Mouse (Mus musculus) limb, embryonic 10.5 days (tissue): ENCODE results near the gene Itga9. TPM values are rescaled to one million over a fixed set of nuclear protein-coding genes. Genes with fewer than 3 reads are reported as not detected.

Source experiments
- DNase-seq: peaks from one replicate; pipeline ENCODE4 v3.0.0-alpha.2; 2017; ENCODE audit warnings: low spot score
- H3K27ac ChIP-seq: fragments of 300-500 bp; sonication (generic); 2 replicates; pipeline ENCODE4 v1.5.1; 2016; ENCODE audit warnings: mild to moderate bottlenecking
- H3K27me3 ChIP-seq: fragments of 300-500 bp; sonication (generic); 2 replicates; pipeline ENCODE4 v1.6.1; 2016; ENCODE audit warnings: low read depth, mild to moderate bottlenecking; ENCODE audit not compliant: poor library complexity, severe bottlenecking
- H3K36me3 ChIP-seq: fragments of 300-500 bp; sonication (generic); 2 replicates; pipeline ENCODE4 v1.6.1; 2016; ENCODE audit warnings: mild to moderate bottlenecking, moderate library complexity
- H3K4me1 ChIP-seq: fragments of 300-500 bp; sonication (generic); 2 replicates; pipeline ENCODE4 v1.6.1; 2016
- H3K4me3 ChIP-seq: fragments of 300-500 bp; sonication (generic); 2 replicates; pipeline ENCODE4 v1.5.1; 2016; ENCODE audit warnings: mild to moderate bottlenecking, moderate library complexity
- H3K9me3 ChIP-seq: fragments of 300-500 bp; sonication (generic); replicated peaks from 2 replicates; pipeline ENCODE4 v1.6.1; 2016; ENCODE audit warnings: mild to moderate bottlenecking
- WGBS: fragments of 180-500 bp; shearing (Covaris S2); methylation state at CpG from one replicate; pipeline ENCODE4 v1.1.7; 2016; 5-methylcytosine and 5-hydroxymethylcytosine counted together
- polyA plus RNA-seq: library from polyadenylated mRNA; unstranded; fragments of >200 nt; fragmentation: Nextera tagmentation; extraction: Ambion mirVana; gene quantifications from 2 replicates; pipeline ENCODE4 v1.2.1, GENCODE M21; 2016

The Itga9 gene
- polyA plus RNA-seq, 1 experiment from 2014 or later: 8.8 TPM

- H3K27ac ChIP-seq: no peak overlapping the region; the same call in 1 of the 2 replicates
- WGBS: 47% methylated on average over 2 of the region's 2 CpGs
Measured at GRCm38 (mm10) chr9:118890645-118891044, 284.2 kb downstream of the Itga9 start.

GRCm38 (mm10) chr9:118891068-118891467 is 284.6 kb downstream of the Itga9 start:
- DNase-seq: no peak
- no peaks in the 10 kb centered on the region for H3K9me3 ChIP-seq
- 90% methylated on average over 6 of the region's 6 CpGs for WGBS
- no peaks in the 10 kb centered on the region for H3K27me3 ChIP-seq
- H3K4me1 ChIP-seq: peaks cover 33% of the 10 kb centered on the region
- peaks cover 25% of the 10 kb centered on the region for H3K36me3 ChIP-seq
- H3K27ac ChIP-seq: peak overlapping the region; percentile 75
- no peak overlapping the region for H3K4me3 ChIP-seq

More at GRCm38 (mm10) chr9:118890645-118891044, 284.2 kb downstream of the Itga9 start:
- Histone ChIP-seq H3K27me3 (no peaks in the 10 kb centered on the region), H3K4me1 (peaks cover 33% of the 10 kb centered on the region), H3K4me3 (no peak overlapping the region), H3K36me3 (peaks cover 25% of the 10 kb centered on the region), H3K9me3 (no peaks in the 10 kb centered on the region)
- DNase-seq: no peak

- H3K4me1 ChIP-seq: peaks cover 33% of the 10 kb centered on the region
- peak overlapping the region; percentile 75 for H3K27ac ChIP-seq
- H3K4me3 ChIP-seq: no peak overlapping the region
- no peaks in the 10 kb centered on the region for H3K9me3 ChIP-seq
- 61% methylated on average over 9 of the region's 9 CpGs for WGBS
- DNase-seq: no peak
- no peaks in the 10 kb centered on the region for H3K27me3 ChIP-seq
- H3K36me3 ChIP-seq: peaks cover 22% of the 10 kb centered on the region
Measured at GRCm38 (mm10) chr9:118891593-118891992, 285.1 kb downstream of the Itga9 start.

GRCm38 (mm10) chr9:118895101-118895500 is 288.6 kb downstream of the Itga9 start:
- no peak for DNase-seq
- Histone ChIP-seq H3K27me3 (no peaks in the 10 kb centered on the region), H3K4me3 (no peak overlapping the region), H3K27ac (no peak overlapping the region), H3K4me1 (peaks cover 25% of the 10 kb centered on the region), H3K9me3 (no peaks in the 10 kb centered on the region), H3K36me3 (peaks cover 35% of the 10 kb centered on the region)
- WGBS: 81% methylated on average over 2 of the region's 2 CpGs

GRCm38 (mm10) chr9:118900677-118901076 is 294.2 kb downstream of the Itga9 start:
- no peak overlapping the region for H3K4me3 ChIP-seq
- DNase-seq: no peak
- H3K9me3 ChIP-seq: no peaks in the 10 kb centered on the region
- no peaks in the 10 kb centered on the region for H3K27me3 ChIP-seq
- WGBS: 76% methylated on average over 2 of the region's 2 CpGs
- no peak overlapping the region for H3K27ac ChIP-seq
- H3K4me1 ChIP-seq: peaks cover 22% of the 10 kb centered on the region
- peaks cover 27% of the 10 kb centered on the region for H3K36me3 ChIP-seq

GRCm38 (mm10) chr9:118901917-118902316 is 295.4 kb downstream of the Itga9 start:
- Histone ChIP-seq H3K27ac (peak overlapping the region; percentile 57), H3K27me3 (no peaks in the 10 kb centered on the region), H3K4me3 (no peak overlapping the region), H3K9me3 (no peaks in the 10 kb centered on the region), H3K4me1 (peaks cover 25% of the 10 kb centered on the region), H3K36me3 (peaks cover 27% of the 10 kb centered on the region)
- DNase-seq: no peak
- WGBS: 58% methylated on average over 6 of the region's 6 CpGs

- DNase-seq: peak; percentile 91
- peak overlapping the region; percentile 47 for H3K27ac ChIP-seq
Measured at GRCm38 (mm10) chr9:118907934-118908620, 301.6 kb downstream of the Itga9 start.

GRCm38 (mm10) chr9:118913048-118913447 is 306.6 kb downstream of the Itga9 start:
- Histone ChIP-seq H3K4me3 (no peak overlapping the region), H3K27me3 (no peaks in the 10 kb centered on the region), H3K36me3 (no peaks in the 10 kb centered on the region), H3K9me3 (no peaks in the 10 kb centered on the region), H3K4me1 (peaks cover 7% of the 10 kb centered on the region), H3K27ac (no peak overlapping the region)
- 97% methylated on average over 9 of the region's 9 CpGs for WGBS
- DNase-seq: no peak

More at GRCm38 (mm10) chr9:118907934-118908620, 301.6 kb downstream of the Itga9 start:
- WGBS: 50% methylated on average over 18 of the region's 18 CpGs
- no peak overlapping the region for H3K4me3 ChIP-seq
- peaks cover 15% of the 10 kb centered on the region for H3K4me1 ChIP-seq
- no peaks in the 10 kb centered on the region for H3K9me3 ChIP-seq
- H3K27me3 ChIP-seq: no peaks in the 10 kb centered on the region
- H3K36me3 ChIP-seq: no peaks in the 10 kb centered on the region

- DNase-seq: no peak
- Histone ChIP-seq H3K4me1 (peaks cover 5% of the 10 kb centered on the region; the same call in 1 of the 2 replicates), H3K4me3 (no peak overlapping the region), H3K27me3 (no peaks in the 10 kb centered on the region), H3K27ac (no peak overlapping the region), H3K36me3 (no peaks in the 10 kb centered on the region), H3K9me3 (no peaks in the 10 kb centered on the region)
- WGBS: 89% methylated on average over 3 of the region's 3 CpGs
Measured at GRCm38 (mm10) chr9:118913613-118914012, 307.1 kb downstream of the Itga9 start.

GRCm38 (mm10) chr9:118914589-118914988 is 308.1 kb downstream of the Itga9 start:
- Histone ChIP-seq H3K4me3 (no peak overlapping the region), H3K36me3 (no peaks in the 10 kb centered on the region), H3K27me3 (peaks cover under 1% of the 10 kb centered on the region; the same call in 1 of the 2 replicates), H3K9me3 (no peaks in the 10 kb centered on the region), H3K4me1 (peaks cover 5% of the 10 kb centered on the region; the same call in 1 of the 2 replicates), H3K27ac (no peak overlapping the region)
- DNase-seq: no peak
- 50% methylated on average over 8 of the region's 8 CpGs for WGBS

GRCm38 (mm10) chr9:118915290-118915689 is 308.8 kb downstream of the Itga9 start:
- H3K4me3 ChIP-seq: no peak overlapping the region
- no peak for DNase-seq
- H3K27me3 ChIP-seq: peaks cover 7% of the 10 kb centered on the region; the same call in 1 of the 2 replicates
- no peak overlapping the region for H3K27ac ChIP-seq
- no peaks in the 10 kb centered on the region for H3K9me3 ChIP-seq
- H3K4me1 ChIP-seq: peaks cover 5% of the 10 kb centered on the region; the same call in 1 of the 2 replicates
- WGBS: 56% methylated on average over 5 of the region's 5 CpGs
- H3K36me3 ChIP-seq: no peaks in the 10 kb centered on the region

GRCm38 (mm10) chr9:118919672-118920186 is 313.2 kb downstream of the Itga9 start:
- 81% methylated on average over 16 of the region's 16 CpGs for WGBS
- peaks cover 12% of the 10 kb centered on the region for H3K4me1 ChIP-seq

GRCm38 (mm10) chr9:118920798-118921515 is 314.5 kb downstream of the Itga9 start:
- DNase-seq: peak; percentile 92
- H3K4me1 ChIP-seq: peaks cover 24% of the 10 kb centered on the region
- no peak overlapping the region for H3K4me3 ChIP-seq
- no peak overlapping the region for H3K27ac ChIP-seq
- H3K36me3 ChIP-seq: no peaks in the 10 kb centered on the region
- H3K9me3 ChIP-seq: no peaks in the 10 kb centered on the region
- H3K27me3 ChIP-seq: peaks cover 15% of the 10 kb centered on the region
- 54% methylated on average over 12 of the region's 12 CpGs for WGBS

More at GRCm38 (mm10) chr9:118919672-118920186, 313.2 kb downstream of the Itga9 start:
- no peak for DNase-seq
- Histone ChIP-seq H3K27ac (no peak overlapping the region), H3K36me3 (no peaks in the 10 kb centered on the region), H3K27me3 (peaks cover 15% of the 10 kb centered on the region), H3K9me3 (no peaks in the 10 kb centered on the region), H3K4me3 (no peak overlapping the region)
